Mouse (Mus musculus) brown adipose tissue, adult 24 weeks (tissue): ENCODE measurements around the gene Gabarapl2. TPM values are rescaled to one million over a fixed set of nuclear protein-coding genes. Genes with fewer than 3 reads are reported as not detected.

ENCODE experiments used
- H3K27ac ChIP-seq: fragments of 200-500 bp; replicated peaks from 2 replicates; pipeline ENCODE4 v1.5.1; 2012; ENCODE audit warnings: low read depth, mild to moderate bottlenecking, low read length
- H3K4me1 ChIP-seq: fragments of 200-500 bp; 2 replicates; pipeline ENCODE4 v1.6.1; 2012; ENCODE audit warnings: low read length, mixed read lengths; ENCODE audit not compliant: control insufficient read depth, insufficient read depth, insufficient read length
- H3K4me3 ChIP-seq: fragments of 200-500 bp; 2 replicates; pipeline ENCODE4 v1.5.1; 2012; ENCODE audit warnings: low read depth, mild to moderate bottlenecking, low read length, moderate library complexity; ENCODE audit not compliant: insufficient read depth
- polyA plus RNA-seq: library from polyadenylated mRNA; stranded (reverse); fragments of >200 nt; gene quantifications from 2 replicates; pipeline ENCODE4 v1.2.4, GENCODE M21; 2012; ENCODE audit not compliant: missing spikeins, insufficient read depth, insufficient read length

The Gabarapl2 gene
- polyA plus RNA-seq, 1 experiment = 142 TPM

DNA sequence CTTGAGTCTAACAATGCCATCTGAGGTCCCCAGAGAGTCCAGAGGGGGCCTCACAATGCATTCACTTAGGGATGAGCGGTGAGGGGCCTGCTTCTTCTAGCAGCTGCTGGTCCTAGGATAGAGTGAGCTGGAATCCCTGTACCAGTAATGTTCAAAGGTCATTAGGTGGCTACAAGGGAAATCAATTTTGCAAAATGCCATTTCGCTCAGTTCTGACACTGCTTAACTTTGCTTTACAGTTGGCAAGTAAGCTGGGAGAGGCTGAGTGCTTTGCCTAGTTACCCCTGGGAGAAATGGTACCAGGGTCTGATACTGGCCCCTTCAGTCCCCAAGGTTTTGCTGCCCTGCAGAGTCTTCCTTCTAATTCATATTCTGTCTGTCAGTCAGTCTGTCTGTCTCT is 35.2 kb downstream of the Gabarapl2 start:
- Histone ChIP-seq H3K4me1 (no peaks in the 10 kb centered on the region), H3K4me3 (no peak overlapping the region), H3K27ac (no peak overlapping the region)

GRCm38 (mm10) chr8:111976326-111976725 is 35.8 kb downstream of the Gabarapl2 start:
- Histone ChIP-seq H3K27ac (no peak overlapping the region; the same call in 1 of the 2 replicates), H3K4me3 (no peak overlapping the region), H3K4me1 (no peaks in the 10 kb centered on the region)

DNA sequence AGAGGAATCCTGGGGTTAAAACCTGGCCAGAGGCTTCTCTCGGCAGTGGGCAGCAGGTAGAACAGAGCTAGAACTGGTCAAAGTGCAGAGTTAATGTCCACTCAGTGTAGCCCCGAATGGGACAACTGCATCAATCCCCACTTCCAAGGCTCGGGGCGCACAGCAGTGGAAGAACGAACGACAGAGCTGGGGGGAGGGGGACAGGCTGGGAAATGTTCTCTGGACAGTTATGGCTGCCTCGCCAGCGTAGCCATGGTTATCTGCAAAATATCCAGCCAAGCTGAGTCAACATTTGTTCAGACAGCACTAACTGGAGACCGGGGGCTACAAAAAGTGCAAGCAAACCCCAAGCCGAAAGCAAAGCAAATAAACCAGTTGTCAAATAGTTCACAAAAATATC is 37.6 kb downstream of the Gabarapl2 start:
- Histone ChIP-seq H3K4me3 (no peak overlapping the region), H3K4me1 (no peaks in the 10 kb centered on the region), H3K27ac (no peak overlapping the region)

DNA sequence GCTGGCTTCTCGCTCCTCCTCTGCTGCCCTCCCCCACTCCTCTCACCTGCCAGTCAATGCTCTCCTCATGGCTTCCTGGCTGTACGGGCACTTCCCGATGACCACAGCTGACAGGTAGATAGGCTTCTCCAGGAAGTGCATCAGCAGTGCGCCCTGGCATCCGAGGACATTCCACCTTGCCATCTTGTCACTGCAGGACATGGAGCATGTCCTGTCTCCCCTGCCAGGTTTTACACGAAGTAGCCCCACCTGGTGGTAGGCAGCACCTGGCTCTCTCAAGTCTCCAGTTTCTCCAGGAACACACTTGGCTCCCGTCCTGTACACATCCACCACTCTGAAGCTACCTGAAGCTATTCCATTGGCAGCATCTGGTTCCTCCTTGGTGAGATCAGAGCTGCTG is 41.6 kb downstream of the Gabarapl2 start:
- H3K4me3 ChIP-seq = no peak overlapping the region
- no peak overlapping the region for H3K27ac ChIP-seq
- H3K4me1 ChIP-seq = no peaks in the 10 kb centered on the region

- no peak overlapping the region for H3K4me3 ChIP-seq
- no peaks in the 10 kb centered on the region for H3K4me1 ChIP-seq
- H3K27ac ChIP-seq = no peak overlapping the region; the same call in 1 of the 2 replicates
These were observed 44.0 kb downstream of the Gabarapl2 start for GRCm38 (mm10) chr8:111984511-111984910.

DNA sequence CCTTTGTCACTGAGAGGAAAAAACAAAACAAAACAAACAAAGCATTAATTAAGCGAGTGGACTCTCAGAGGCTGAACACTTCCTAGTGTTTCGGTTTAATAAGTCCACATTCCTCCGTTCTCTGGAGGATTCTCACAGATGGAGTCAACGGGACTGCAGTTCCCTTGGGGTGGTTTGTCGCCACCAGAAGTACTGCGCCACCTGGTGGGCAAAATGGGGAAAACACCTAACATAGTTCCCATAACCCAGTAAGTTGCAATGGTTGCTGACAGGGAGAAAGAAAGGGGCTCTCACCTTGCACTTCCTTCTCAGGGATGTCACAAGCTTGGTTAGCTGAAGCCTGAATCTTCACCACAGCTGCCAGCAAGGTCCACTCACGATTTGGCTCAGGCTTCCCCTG is 49.4 kb downstream of the Gabarapl2 start:
- no peak overlapping the region; the same call in 1 of the 2 replicates for H3K27ac ChIP-seq
- H3K4me3 ChIP-seq = peak overlapping the region; percentile 26; the same call in 1 of the 2 replicates
- H3K4me1 ChIP-seq = no peaks in the 10 kb centered on the region

DNA sequence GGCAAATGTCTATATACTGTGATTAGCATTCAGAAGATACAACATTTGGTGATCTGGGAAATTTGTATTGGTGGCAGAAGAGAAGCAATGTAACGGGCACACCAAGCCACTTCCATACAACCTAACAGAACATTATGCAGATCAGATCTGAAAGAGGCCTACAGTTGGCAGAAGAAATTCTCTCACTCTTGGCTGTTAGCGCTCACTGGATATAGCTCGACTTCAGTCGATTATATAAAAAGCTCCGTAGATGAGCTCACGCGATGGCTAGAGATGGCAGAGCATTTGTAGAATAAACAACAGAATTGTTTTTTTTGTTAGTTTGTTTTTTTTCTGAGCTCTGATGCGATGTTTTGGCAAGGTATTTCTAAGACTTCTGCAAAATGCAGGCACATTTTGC is 50.8 kb downstream of the Gabarapl2 start:
- Histone ChIP-seq H3K4me3 (peak overlapping the region; percentile 88; the same call in 1 of the 2 replicates), H3K4me1 (no peaks in the 10 kb centered on the region), H3K27ac (no peak overlapping the region)

GRCm38 (mm10) chr8:111992013-111992702 is 51.7 kb downstream of the Gabarapl2 start, which contains the start of gene Adat1:
Gene Adat1, minus strand, starts transcription at chr8:111992302.
- H3K4me1 ChIP-seq = no peaks in the 10 kb centered on the region
- H3K4me3 ChIP-seq = peak within 1 kb of the TSS; percentile 88
- no peak within 1 kb of the TSS for H3K27ac ChIP-seq

DNA sequence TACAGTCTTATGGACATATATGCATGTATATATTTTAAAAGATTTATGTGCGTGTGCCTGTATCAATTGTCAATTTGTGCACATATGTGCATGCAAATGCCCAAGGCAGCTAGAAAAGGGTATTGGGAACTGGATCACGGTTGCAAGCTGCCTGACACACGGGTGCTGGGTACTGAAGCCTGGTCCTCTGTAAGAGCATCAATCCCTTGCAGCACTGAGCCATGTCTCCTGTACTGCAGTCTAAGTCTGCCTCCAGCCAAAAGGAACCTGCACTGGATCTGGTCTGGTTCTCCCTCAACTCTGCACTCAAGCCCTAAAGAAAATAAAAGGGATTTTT is 52.2 kb downstream of the Gabarapl2 start:
- Histone ChIP-seq H3K27ac (no peak overlapping the region), H3K4me1 (no peaks in the 10 kb centered on the region), H3K4me3 (no peak overlapping the region)

Other genes starting within 250 kb of the Gabarapl2 start
- not detected in 2 replicates for gene Ctrb1, start 249.7 kb upstream of the Gabarapl2 start, polyA plus RNA-seq
- 6.5 and 8.7 TPM in 2 replicates for gene Bcar1, start 196.9 kb upstream of the Gabarapl2 start, polyA plus RNA-seq
- 60.6 and 88.8 TPM in 2 replicates for gene Cfdp1, start 86.4 kb upstream of the Gabarapl2 start, polyA plus RNA-seq
- gene Tmem170, start 64.0 kb upstream of the Gabarapl2 start, polyA plus RNA-seq = 4.5 and 6.0 TPM in 2 replicates
- not detected in 2 replicates for gene Chst5, start 30.3 kb upstream of the Gabarapl2 start, polyA plus RNA-seq
- gene Tmem231, start 6.8 kb upstream of the Gabarapl2 start, polyA plus RNA-seq = 0.54 and 2.1 TPM in 2 replicates
- gene Adat1, start 51.6 kb downstream of the Gabarapl2 start, polyA plus RNA-seq = 1.5 and 2.4 TPM in 2 replicates
- 62.3 and 65.6 TPM in 2 replicates for gene Kars, start 70.6 kb downstream of the Gabarapl2 start, polyA plus RNA-seq
- 6.3 and 8.0 TPM in 2 replicates for gene Terf2ip, start 70.7 kb downstream of the Gabarapl2 start, polyA plus RNA-seq
- gene Gm6793, start 74.3 kb downstream of the Gabarapl2 start, polyA plus RNA-seq = not detected in 2 replicates